In the genomic region with DNA sequence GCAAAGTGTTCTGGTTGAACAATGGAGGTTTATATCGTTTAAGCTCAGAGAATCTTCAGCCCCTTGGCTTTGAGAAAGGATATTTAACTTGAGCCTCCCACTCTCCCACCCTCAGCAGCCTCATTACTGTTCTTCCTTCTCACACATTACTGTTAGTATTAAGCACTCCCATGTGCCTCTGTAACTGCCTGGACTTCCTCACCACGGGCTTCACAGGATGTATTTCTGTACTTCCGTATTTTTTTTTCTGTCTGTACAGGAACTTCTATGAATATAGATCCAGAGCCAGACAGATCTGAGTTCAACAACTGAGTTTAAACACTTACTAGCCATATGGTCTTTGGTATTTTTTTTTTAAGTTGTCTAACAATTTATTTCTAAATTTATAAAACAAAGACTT, we compare ENCODE assay signal across 1 mouse cellular context.
A peak's percentile ranks its signal among the peaks of the same experiment; 100 is the strongest.
TF ChIP-seq lines count a peak whose summit lies in the region.

No protein-coding gene starts in this region.

TF ChIP-seq in CH12.LX, 34 proteins besides CTCF, POLR2A, EP300 and RAD21:
- TF ChIP-seq ZKSCAN1 (IDR thresholded peaks at IDR 0.05; ENCODE audit: borderline replicate concordance, low read depth, low read length) (no peak), PAX5 (IDR thresholded peaks at IDR 0.05; ENCODE audit: low read length) (no peak), TBP (conservative IDR thresholded peaks at IDR 0.05; ENCODE audit: low read depth, low read length) (no peak), MAFK (IDR thresholded peaks at IDR 0.05; ENCODE audit: insufficient replicate concordance, low read length) (no peak), SMC3 (IDR thresholded peaks at IDR 0.05; ENCODE audit: low read depth, low read length) (no peak), GABPA (IDR thresholded peaks at IDR 0.05; ENCODE audit: insufficient replicate concordance, low read depth, low read length) (no peak), ELF1 (IDR thresholded peaks at IDR 0.05; ENCODE audit: low read depth, low read length) (peak; percentile 34; the same call in 1 of the 2 replicates), MEF2A (IDR thresholded peaks at IDR 0.05; ENCODE audit: borderline replicate concordance, low read depth, low read length) (no peak)
TF ChIP-seq in CH12.LX: peak in this region for 1.
